Comparison of ENCODE assay signal across 7 mouse cellular contexts in the genomic region with DNA sequence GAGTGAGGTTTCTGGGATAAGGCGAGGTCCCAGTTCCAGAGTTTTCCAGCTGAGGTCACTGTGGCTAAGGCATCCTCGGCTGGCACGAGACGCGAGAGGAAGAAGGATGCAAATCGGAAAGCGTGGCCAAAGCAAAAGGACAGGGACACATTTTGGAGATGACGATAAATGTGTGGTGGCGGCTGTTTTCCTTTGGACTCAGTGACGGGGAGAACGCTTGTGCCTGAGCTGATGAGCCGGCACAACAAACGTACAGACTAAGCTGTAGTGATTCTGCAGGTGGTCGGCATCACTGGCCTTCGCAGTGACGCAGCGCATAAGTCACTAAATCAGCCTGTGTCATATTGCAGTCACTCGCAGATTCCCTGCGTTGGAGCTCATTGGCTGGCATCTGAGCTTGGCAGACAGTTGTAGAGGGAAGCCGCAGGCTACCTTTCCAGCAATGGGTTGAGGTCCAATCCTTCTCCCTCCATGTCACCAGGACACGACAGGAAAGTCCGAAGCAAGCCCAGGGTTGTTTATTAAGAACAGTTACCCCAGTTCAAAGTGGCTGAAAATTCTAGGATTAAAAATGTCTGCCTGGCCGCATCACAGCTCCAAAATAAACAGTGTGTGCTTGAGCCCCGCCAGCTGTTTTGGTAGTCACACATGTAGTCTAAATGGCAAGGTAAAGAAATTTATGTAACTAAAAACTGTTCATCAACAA. TPM values are rescaled to one million over a fixed set of nuclear protein-coding genes. Genes with fewer than 3 reads are reported as not detected.
A peak's percentile ranks its signal among the peaks of the same experiment; 100 is the strongest.
DNase-seq lines count a peak whose midpoint lies in the region; ATAC-seq and TF ChIP-seq lines count a peak whose summit lies in the region.

No protein-coding gene starts in this region.

- TF ChIP-seq CTCF in midbrain, postnatal 0 days (IDR thresholded peaks at IDR 0.05), result peak; percentile 73

- DNase-seq in midbrain, embryonic 11.5 days (ENCODE audit: low spot score, missing footprints), result peak; percentile 8
- DNase-seq in layer of hippocampus, adult 18-20 months (ENCODE audit: low spot score in 2 of 2), result peak; percentile 20 to 66
- peak; percentile 52 for DNase-seq in midbrain, postnatal 0 days (ENCODE audit: low spot score)
- DNase-seq in gastrocnemius, postnatal 4 days (ENCODE audit: low spot score in 2 of 2), result no peak
- no peak for DNase-seq in spleen, adult 18-20 months

- ATAC-seq in midbrain, embryonic 11.5 days (ENCODE audit: low FRiP score), result no peak
- no peak for ATAC-seq in midbrain, embryonic 13.5 days
- peak; percentile 36 for ATAC-seq in forebrain, embryonic 16.5 days
- ATAC-seq in midbrain, postnatal 0 days (ENCODE audit: low FRiP score), result peak; percentile 76; the same call in 1 of the 2 replicates

- no peaks in the 10 kb centered on the region for H3K27me3 ChIP-seq in midbrain, embryonic 11.5 days (ENCODE audit: control insufficient read depth, insufficient read depth, low read length)
- no peaks in the 10 kb centered on the region for H3K27me3 ChIP-seq in midbrain, embryonic 13.5 days
- no peaks in the 10 kb centered on the region for H3K27me3 ChIP-seq in forebrain, embryonic 16.5 days (replicated peaks; ENCODE audit: control insufficient read depth, insufficient read depth, low read length)
- no peaks in the 10 kb centered on the region for H3K27me3 ChIP-seq in midbrain, postnatal 0 days (ENCODE audit: insufficient read depth, low read length)

- 81% methylated on average over 24 of the region's 24 CpGs for WGBS in midbrain, embryonic 11.5 days
- WGBS in midbrain, embryonic 13.5 days, result 82% methylated on average over 24 of the region's 24 CpGs
- 69% methylated on average over 24 of the region's 24 CpGs for WGBS in forebrain, embryonic 16.5 days
- WGBS in midbrain, postnatal 0 days, result 70% methylated on average over 24 of the region's 24 CpGs

- no peaks in the 10 kb centered on the region for H3K9me3 ChIP-seq in midbrain, embryonic 11.5 days (ENCODE audit: control insufficient read depth, low read length)
- H3K9me3 ChIP-seq in midbrain, embryonic 13.5 days, result no peaks in the 10 kb centered on the region
- no peaks in the 10 kb centered on the region for H3K9me3 ChIP-seq in forebrain, embryonic 16.5 days (ENCODE audit: control insufficient read depth, low read length)
- H3K9me3 ChIP-seq in midbrain, postnatal 0 days (ENCODE audit: low read length), result no peaks in the 10 kb centered on the region

- H3K4me3 ChIP-seq in midbrain, embryonic 11.5 days (ENCODE audit: low read depth, low read length), result no peak overlapping the region
- no peak overlapping the region for H3K4me3 ChIP-seq in midbrain, embryonic 13.5 days (replicated peaks)
- H3K4me3 ChIP-seq in forebrain, embryonic 16.5 days (replicated peaks; ENCODE audit: low read length), result no peak overlapping the region
- H3K4me3 ChIP-seq in midbrain, postnatal 0 days (ENCODE audit: low read depth, low read length), result no peak overlapping the region

- H3K27ac ChIP-seq in midbrain, embryonic 11.5 days (ENCODE audit: low read depth, low read length), result no peak overlapping the region
- no peak overlapping the region for H3K27ac ChIP-seq in midbrain, embryonic 13.5 days
- no peak overlapping the region for H3K27ac ChIP-seq in forebrain, embryonic 16.5 days (ENCODE audit: low read length)
- H3K27ac ChIP-seq in midbrain, postnatal 0 days (ENCODE audit: low read depth, low read length), result no peak overlapping the region

- H3K4me2 ChIP-seq in midbrain, embryonic 11.5 days, result no peak overlapping the region
- H3K4me2 ChIP-seq in midbrain, embryonic 13.5 days (replicated peaks), result no peak overlapping the region
- H3K4me2 ChIP-seq in forebrain, embryonic 16.5 days (ENCODE audit: low read length), result peak overlapping the region; percentile 19
- H3K4me2 ChIP-seq in midbrain, postnatal 0 days (ENCODE audit: low read depth, low read length, poor library complexity, severe bottlenecking), result peak overlapping the region; percentile 30

- no peak overlapping the region for H3K9ac ChIP-seq in midbrain, embryonic 11.5 days (ENCODE audit: low read length)
- no peak overlapping the region for H3K9ac ChIP-seq in midbrain, embryonic 13.5 days (replicated peaks)
- H3K9ac ChIP-seq in forebrain, embryonic 16.5 days (replicated peaks; ENCODE audit: low read depth, low read length), result no peak overlapping the region
- H3K9ac ChIP-seq in midbrain, postnatal 0 days (replicated peaks; ENCODE audit: low read length, poor library complexity, severe bottlenecking), result no peak overlapping the region

- no peaks in the 10 kb centered on the region for H3K4me1 ChIP-seq in midbrain, embryonic 11.5 days (ENCODE audit: control insufficient read depth, insufficient read depth, low read length)
- H3K4me1 ChIP-seq in midbrain, embryonic 13.5 days (replicated peaks), result peaks cover 8% of the 10 kb centered on the region
- peaks cover 17% of the 10 kb centered on the region for H3K4me1 ChIP-seq in forebrain, embryonic 16.5 days (replicated peaks; ENCODE audit: control insufficient read depth, insufficient read depth, low read length)
- no peaks in the 10 kb centered on the region for H3K4me1 ChIP-seq in midbrain, postnatal 0 days (ENCODE audit: insufficient read depth, low read length)

- H3K36me3 ChIP-seq in midbrain, embryonic 11.5 days (ENCODE audit: control insufficient read depth, insufficient read depth, low read length), result no peaks in the 10 kb centered on the region
- H3K36me3 ChIP-seq in midbrain, embryonic 13.5 days, result no peaks in the 10 kb centered on the region
- H3K36me3 ChIP-seq in forebrain, embryonic 16.5 days (ENCODE audit: control insufficient read depth, insufficient read depth), result no peaks in the 10 kb centered on the region
- no peaks in the 10 kb centered on the region for H3K36me3 ChIP-seq in midbrain, postnatal 0 days (ENCODE audit: insufficient read depth, low read length)

RNA-seq across cellular contexts. Expression of gene Atp5j, which starts 39.7 kb away (rescaled TPM):
- 778 and 822 TPM in 2 replicates for polyA plus RNA-seq in midbrain, embryonic 11.5 days (2014; fragmentation: Nextera tagmentation; extraction: Ambion mirVana)
- polyA plus RNA-seq in midbrain, embryonic 13.5 days (2015; fragmentation: Nextera tagmentation; extraction: Ambion mirVana), result 827 and 861 TPM in 2 replicates
- 635 and 648 TPM in 2 replicates for polyA plus RNA-seq in forebrain, embryonic 16.5 days (2015; fragmentation: Nextera tagmentation; extraction: Ambion mirVana)
- total RNA-seq in layer of hippocampus, adult 18-20 months (2021), result 100 to 1,000 TPM; 346 to 363 TPM
- total RNA-seq in midbrain, postnatal 0 days (2014; rRNA removed), result 124 and 125 TPM in 2 replicates
- 880 and 907 TPM in 2 replicates for polyA plus RNA-seq in midbrain, postnatal 0 days (2015; fragmentation: Nextera tagmentation; extraction: Ambion mirVana)
- total RNA-seq in gastrocnemius, postnatal 4 days (2021), result 100 to 1,000 TPM; 769 to 817 TPM

RNA-seq across cellular contexts. Expression of gene Gabpa, which starts 40.4 kb away (rescaled TPM):
- polyA plus RNA-seq in midbrain, embryonic 11.5 days (2014; fragmentation: Nextera tagmentation; extraction: Ambion mirVana), result 41.2 and 45.1 TPM in 2 replicates
- 22.8 and 23.4 TPM in 2 replicates for polyA plus RNA-seq in midbrain, embryonic 13.5 days (2015; fragmentation: Nextera tagmentation; extraction: Ambion mirVana)
- 26.7 and 33.0 TPM in 2 replicates for polyA plus RNA-seq in forebrain, embryonic 16.5 days (2015; fragmentation: Nextera tagmentation; extraction: Ambion mirVana)
- total RNA-seq in layer of hippocampus, adult 18-20 months (2021), result 10 to 100 TPM; 26.9 to 27.1 TPM
- 17.9 and 22.6 TPM in 2 replicates for total RNA-seq in midbrain, postnatal 0 days (2014; rRNA removed)
- polyA plus RNA-seq in midbrain, postnatal 0 days (2015; fragmentation: Nextera tagmentation; extraction: Ambion mirVana), result 7.8 and 8.5 TPM in 2 replicates
- total RNA-seq in gastrocnemius, postnatal 4 days (2021), result 10 to 100 TPM; 42.0 to 46.9 TPM

Comparison
In these comparisons a context has a peak if more than half of its experiments do, and no peak if none do; other contexts are left out.
1. ATAC-seq: peak in forebrain, embryonic 16.5 days (single experiment) and midbrain, postnatal 0 days (single experiment); none in midbrain, embryonic 11.5 days (single experiment) and midbrain, embryonic 13.5 days (single experiment).
2. H3K4me2 ChIP-seq: peak in forebrain, embryonic 16.5 days (single experiment) and midbrain, postnatal 0 days (single experiment); none in midbrain, embryonic 11.5 days (single experiment) and midbrain, embryonic 13.5 days (single experiment).
3. DNase-seq: peak in midbrain, embryonic 11.5 days (single experiment), layer of hippocampus, adult 18-20 months (2 of 2) and midbrain, postnatal 0 days (single experiment); none in gastrocnemius, postnatal 4 days (0 of 2) and spleen, adult 18-20 months (0 of 2).